Mouse (Mus musculus): ENCODE measurements at regions not wholly inside any gene's neighbourhood (a gene's known extent, or its start where the extent isn't known, plus 50 kb on each side); places are given as distances from the start of the nearest gene placed in this dataset.

DNA sequence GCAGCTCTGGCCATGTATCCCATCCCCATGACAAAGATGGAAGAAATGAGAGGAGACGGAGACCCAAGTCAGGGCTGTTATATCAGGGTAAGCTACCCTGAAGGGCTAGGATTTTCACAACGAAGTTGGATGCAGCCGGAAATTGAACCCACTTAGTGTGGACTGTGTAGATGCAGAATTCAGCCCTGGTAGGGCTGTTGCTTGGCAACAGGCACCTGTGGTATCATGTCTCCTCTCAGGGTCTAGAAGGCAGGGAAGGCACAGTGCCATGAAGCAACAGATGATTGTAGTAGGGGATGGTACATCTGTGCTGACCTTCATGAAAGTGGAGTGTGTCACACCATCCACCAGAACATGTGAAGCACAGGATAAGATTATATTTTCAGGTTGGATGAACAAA, 51.2 kb upstream of the Zmat1 start:
- no peak for TF ChIP-seq POLR2A (IDR thresholded peaks at IDR 0.05; ENCODE audit: low read depth, low read length)
- no peak for TF ChIP-seq CTCF (conservative IDR thresholded peaks at IDR 0.05; ENCODE audit: insufficient read depth, insufficient read length, low read depth, low read length)
